Mouse (Mus musculus) E14TG2a.4 (cell line): ENCODE results near the gene Mc3r.

Experiments
- CTCF ChIP-seq: conservative IDR thresholded peaks from 2 replicates; pipeline ENCODE4 v1.5.1; 2014; ENCODE audit warnings: low read length
- NANOG ChIP-seq: IDR thresholded peaks from 2 replicates; pipeline ENCODE4 v1.6.1; 2014; ENCODE audit warnings: borderline replicate concordance, low read length, mixed read lengths
- POU5F1 ChIP-seq: IDR thresholded peaks from 2 replicates; pipeline ENCODE4 v1.6.1; 2014; ENCODE audit warnings: low read length, borderline replicate concordance

DNA sequence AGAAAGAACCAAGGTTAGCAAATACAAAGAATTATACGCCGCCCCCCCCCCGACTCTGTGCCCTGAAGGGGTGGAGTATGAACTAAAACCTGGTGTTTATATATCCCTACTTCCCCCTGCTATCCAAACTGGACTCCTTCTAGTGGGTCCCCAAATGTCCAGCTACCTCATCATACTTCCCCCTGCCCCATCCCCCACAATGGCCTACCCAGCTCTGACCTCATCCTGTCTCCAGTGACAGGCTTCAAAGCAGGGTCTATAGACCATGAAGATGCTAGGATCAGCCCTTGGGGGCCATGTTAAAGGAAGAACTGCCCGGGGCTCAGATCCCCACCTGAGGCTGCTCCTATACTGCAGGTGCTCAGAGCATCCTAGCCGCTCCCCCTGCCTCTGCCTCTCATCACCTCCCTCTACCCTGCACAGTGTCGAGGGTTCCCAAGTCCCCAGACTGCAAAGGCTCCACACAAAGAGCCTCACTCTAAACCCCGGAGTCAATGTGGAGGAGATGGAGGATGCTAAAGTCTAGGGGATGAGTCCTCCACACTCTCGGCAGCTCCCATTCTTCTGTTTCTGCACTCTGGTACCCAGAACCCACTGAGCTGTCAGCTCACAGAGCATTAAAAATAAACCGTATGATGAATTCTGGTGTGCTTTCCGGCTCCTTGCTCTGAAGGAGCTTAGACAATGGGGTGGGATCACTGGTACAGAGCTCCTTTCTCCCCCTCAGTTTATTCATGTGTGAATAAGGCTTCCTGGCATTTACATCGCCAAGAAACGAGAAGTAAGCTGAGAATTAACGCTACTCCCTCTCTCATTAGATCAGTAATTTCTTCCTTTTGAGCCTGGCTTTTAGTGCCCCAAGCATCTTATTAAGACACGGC, 44.5 kb downstream of the Mc3r start:
- TF ChIP-seq CTCF (no peak), NANOG (no peak), POU5F1 (no peak)
